Mouse (Mus musculus) midbrain, postnatal 0 days (tissue): Measurements from ENCODE around the gene Ptgdr2. TPM values are rescaled to one million over a fixed set of nuclear protein-coding genes. Genes with fewer than 3 reads are reported as not detected.

Source experiments
- ATAC-seq: fragments of 200-750 bp; cut with Nextera tagmentation; 2 replicates; pipeline ENCODE4 v1.8.0; 2017; ENCODE audit warnings: moderate number of reproducible peaks, mild to moderate bottlenecking, moderate TSS enrichment, moderate library complexity; ENCODE audit not compliant: low FRiP score
- DNase-seq: peaks from one replicate; pipeline ENCODE4 v3.0.0-alpha.2; 2015; ENCODE audit warnings: low spot score
- H3K27ac ChIP-seq: fragments of 300-500 bp; sonication (generic); 2 replicates; pipeline ENCODE4 v1.5.1; 2014; ENCODE audit warnings: low read depth, mild to moderate bottlenecking, low read length, mixed read lengths
- H3K27me3 ChIP-seq: fragments of 300-500 bp; sonication (generic); 2 replicates; pipeline ENCODE4 v1.6.1; 2014; ENCODE audit warnings: low read length, control low read depth, mixed read lengths; ENCODE audit not compliant: insufficient read depth
- H3K36me3 ChIP-seq: fragments of 300-500 bp; sonication (generic); 2 replicates; pipeline ENCODE4 v1.6.1; 2014; ENCODE audit warnings: low read length, control low read depth, mixed read lengths; ENCODE audit not compliant: insufficient read depth
- H3K4me1 ChIP-seq: fragments of 300-500 bp; sonication (generic); 2 replicates; pipeline ENCODE4 v1.6.1; 2014; ENCODE audit warnings: mild to moderate bottlenecking, control low read depth, antibody characterized with exemption, low read length, mixed read lengths; ENCODE audit not compliant: insufficient read depth
- H3K4me2 ChIP-seq: fragments of 300-500 bp; sonication (generic); 2 replicates; pipeline ENCODE4 v1.6.1; 2014; ENCODE audit warnings: low read depth, mild to moderate bottlenecking, low read length, mixed read lengths; ENCODE audit not compliant: poor library complexity, severe bottlenecking
- H3K4me3 ChIP-seq: fragments of 300-500 bp; sonication (generic); 2 replicates; pipeline ENCODE4 v1.5.1; 2014; ENCODE audit warnings: low read depth, mild to moderate bottlenecking, low read length, moderate library complexity
- H3K9ac ChIP-seq: fragments of 300-500 bp; sonication (generic); replicated peaks from 2 replicates; pipeline ENCODE4 v1.6.1; 2014; ENCODE audit warnings: mild to moderate bottlenecking, low read length, moderate library complexity, mixed read lengths; ENCODE audit not compliant: poor library complexity, severe bottlenecking
- H3K9me3 ChIP-seq: fragments of 300-500 bp; sonication (generic); 2 replicates; pipeline ENCODE4 v1.6.1; 2016; ENCODE audit warnings: low read length, control low read depth
- CTCF ChIP-seq: IDR thresholded peaks from 2 replicates; pipeline ENCODE4 v1.5.1; 2016; ENCODE audit warnings: antibody characterized with exemption, mild to moderate bottlenecking
- WGBS: fragments of 180-500 bp; shearing (Covaris S2); extraction: QIAGEN DNeasy Blood & Tissue Kit; methylation state at CpG from one replicate; pipeline ENCODE4 v1.1.7; 2014; 5-methylcytosine and 5-hydroxymethylcytosine counted together
- polyA plus RNA-seq: library from polyadenylated mRNA; unstranded; fragments of >200 nt; fragmentation: Nextera tagmentation; extraction: Ambion mirVana; gene quantifications from 2 replicates; pipeline ENCODE4 v1.2.1, GENCODE M21; 2015
- total RNA-seq: library from RNA; depleted of rRNA; stranded (reverse); fragments of >200 nt; gene quantifications from 2 replicates; pipeline ENCODE4 v1.2.3, GENCODE M21; 2014

The Ptgdr2 gene
- total and polyA plus RNA-seq, 2 experiments from 2014 or later, result 0.16 to 1.4 TPM

DNA sequence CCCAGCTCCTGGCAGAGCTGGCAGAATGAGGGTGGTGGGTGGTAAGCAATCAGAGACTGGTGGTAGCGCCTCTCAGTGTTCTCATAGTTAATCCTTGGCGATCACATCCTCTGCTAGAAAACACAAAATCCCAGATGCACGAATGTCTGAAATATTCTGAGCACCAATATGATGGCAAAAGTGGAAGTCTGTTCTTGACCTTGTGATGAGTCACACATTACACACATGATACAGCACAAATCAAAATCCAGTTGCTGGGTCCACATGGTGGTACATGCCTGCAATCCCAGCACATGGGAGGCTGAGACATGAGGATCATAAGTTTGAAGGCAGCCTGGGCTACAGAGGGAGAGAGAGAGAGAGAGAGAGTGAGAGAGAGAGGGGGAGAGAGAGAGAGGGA, 15.9 kb upstream of the Ptgdr2 start:
- H3K9me3 ChIP-seq, result no peaks in the 10 kb centered on the region
- no peak for DNase-seq
- H3K36me3 ChIP-seq, result no peaks in the 10 kb centered on the region
- no peaks in the 10 kb centered on the region for H3K27me3 ChIP-seq
- no peak for ATAC-seq
- no peak overlapping the region for H3K9ac ChIP-seq
- H3K4me1 ChIP-seq, result peaks cover 6% of the 10 kb centered on the region; the same call in 1 of the 2 replicates
- H3K4me2 ChIP-seq, result no peak overlapping the region
- WGBS, result 82% methylated on average over 3 of the region's 3 CpGs
- no peak overlapping the region for H3K4me3 ChIP-seq
- no peak for TF ChIP-seq CTCF
- H3K27ac ChIP-seq, result no peak overlapping the region

GRCm38 (mm10) chr19:10924220-10924619, 12.7 kb upstream of the Ptgdr2 start:
- ATAC-seq (no peak), DNase-seq (no peak)
- WGBS, result 77% methylated on average over 4 of the region's 4 CpGs
- H3K9me3 ChIP-seq, result no peaks in the 10 kb centered on the region
- no peak overlapping the region for H3K4me2 ChIP-seq
- H3K4me1 ChIP-seq, result no peaks in the 10 kb centered on the region
- H3K36me3 ChIP-seq, result no peaks in the 10 kb centered on the region
- TF ChIP-seq CTCF, result no peak
- no peak overlapping the region for H3K9ac ChIP-seq
- no peak overlapping the region for H3K4me3 ChIP-seq
- no peaks in the 10 kb centered on the region for H3K27me3 ChIP-seq
- no peak overlapping the region for H3K27ac ChIP-seq

DNA sequence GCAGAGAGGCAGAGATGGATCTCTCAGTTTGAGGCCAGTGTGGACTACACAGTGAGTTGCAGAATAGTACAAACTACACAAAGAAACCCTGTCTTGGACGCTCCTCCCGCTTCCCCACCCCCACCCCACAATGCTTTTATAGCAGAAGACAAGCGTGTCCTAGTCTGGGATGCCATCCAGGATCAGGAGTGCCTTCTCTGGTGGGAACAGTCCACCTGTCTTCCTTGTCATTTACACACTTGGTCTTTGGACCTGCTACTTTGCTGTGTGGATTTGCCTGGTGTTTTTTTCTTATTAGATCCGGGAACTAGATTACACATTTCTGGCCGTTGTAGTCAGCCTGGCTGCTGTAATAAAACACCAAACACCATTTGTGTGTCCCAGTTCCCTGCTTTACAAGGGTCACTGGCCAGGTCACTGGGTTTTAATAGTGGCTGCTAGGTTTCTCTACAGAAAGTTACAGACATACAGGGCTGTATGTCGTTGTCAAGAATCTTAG, 10.8 kb upstream of the Ptgdr2 start:
- Histone ChIP-seq H3K27ac (peak overlapping the region; percentile 21), H3K36me3 (no peaks in the 10 kb centered on the region), H3K27me3 (no peaks in the 10 kb centered on the region), H3K4me1 (no peaks in the 10 kb centered on the region), H3K4me2 (no peak overlapping the region), H3K9me3 (no peaks in the 10 kb centered on the region), H3K9ac (no peak overlapping the region), H3K4me3 (no peak overlapping the region)
- 7% methylated on average over 6 of the region's 6 CpGs for WGBS
- DNase-seq, result peak; percentile 42
- ATAC-seq, result peak; percentile 38; the same call in 1 of the 2 replicates
- TF ChIP-seq CTCF, result no peak

DNA sequence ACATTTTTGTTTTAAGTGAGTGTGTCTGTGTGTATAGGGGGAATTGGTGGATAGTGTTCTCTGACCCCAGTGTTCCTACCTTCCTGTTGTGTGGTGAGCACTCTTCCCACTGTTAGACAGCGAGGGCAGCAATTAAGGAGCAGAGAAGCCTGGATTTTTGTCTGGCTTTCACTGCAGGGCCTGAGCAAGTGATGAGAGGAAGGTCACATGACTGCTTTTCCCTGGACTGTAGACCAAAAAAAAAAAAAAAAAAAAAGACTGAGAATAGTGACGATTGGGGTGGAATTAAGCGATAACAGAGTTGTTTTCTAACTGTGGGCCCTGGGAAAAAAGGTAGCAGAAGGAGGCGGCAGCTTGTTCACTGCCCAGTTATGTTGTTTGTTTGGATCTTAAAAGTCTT, 10.3 kb upstream of the Ptgdr2 start:
- ATAC-seq, result no peak
- Histone ChIP-seq H3K27ac (peak overlapping the region; percentile 21), H3K27me3 (no peaks in the 10 kb centered on the region), H3K4me3 (no peak overlapping the region), H3K4me1 (no peaks in the 10 kb centered on the region), H3K36me3 (no peaks in the 10 kb centered on the region), H3K4me2 (no peak overlapping the region), H3K9ac (no peak overlapping the region; the same call in 1 of the 2 replicates), H3K9me3 (no peaks in the 10 kb centered on the region)
- no peak for DNase-seq
- 31% methylated on average over 4 of the region's 4 CpGs for WGBS
- TF ChIP-seq CTCF, result no peak

GRCm38 (mm10) chr19:10930641-10931040, 6.3 kb upstream of the Ptgdr2 start:
- DNase-seq, result no peak
- Histone ChIP-seq H3K36me3 (no peaks in the 10 kb centered on the region), H3K27me3 (no peaks in the 10 kb centered on the region), H3K9ac (no peak overlapping the region), H3K4me1 (no peaks in the 10 kb centered on the region), H3K9me3 (no peaks in the 10 kb centered on the region), H3K4me3 (no peak overlapping the region), H3K27ac (no peak overlapping the region), H3K4me2 (no peak overlapping the region)
- no peak for TF ChIP-seq CTCF
- 83% methylated on average over 2 of the region's 2 CpGs for WGBS
- no peak for ATAC-seq

DNA sequence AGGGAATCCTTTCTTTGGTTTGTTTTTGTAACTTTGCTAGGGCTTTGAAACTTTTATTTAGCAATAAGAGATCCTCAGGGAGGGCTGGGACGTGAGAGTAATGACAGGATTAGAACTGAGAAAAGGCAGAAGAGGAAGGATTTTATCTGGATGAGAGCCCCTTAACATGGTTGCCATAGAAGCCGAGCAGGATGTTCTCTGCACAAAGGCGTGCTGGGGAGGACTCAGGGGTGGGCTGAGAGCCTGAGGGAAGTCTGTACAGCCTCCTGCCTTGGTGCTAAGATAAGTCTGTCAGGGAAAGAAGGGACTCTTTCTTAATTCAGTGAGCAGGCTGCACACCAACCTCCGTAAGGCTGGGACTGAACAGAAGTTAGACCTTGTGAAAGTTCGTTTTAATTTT, 1.9 kb upstream of the Ptgdr2 start:
- H3K27me3 ChIP-seq, result no peaks in the 10 kb centered on the region
- ATAC-seq, result no peak
- H3K27ac ChIP-seq, result no peak overlapping the region
- no peaks in the 10 kb centered on the region for H3K9me3 ChIP-seq
- H3K4me3 ChIP-seq, result no peak overlapping the region
- H3K4me1 ChIP-seq, result no peaks in the 10 kb centered on the region
- H3K36me3 ChIP-seq, result no peaks in the 10 kb centered on the region
- WGBS, result 19% methylated on average over 5 of the region's 5 CpGs
- no peak for DNase-seq
- no peak overlapping the region for H3K9ac ChIP-seq
- TF ChIP-seq CTCF, result no peak
- no peak overlapping the region for H3K4me2 ChIP-seq
